Mouse (Mus musculus): ENCODE measurements around the gene Anapc5.

Anapc5 gene

GRCm38 (mm10) chr5:122820777-122821523 lies at the start of gene Anapc5:
TSS of gene Anapc5 (minus strand) at chr5:122821339.
- peak; percentile 99 for DNase-seq (ENCODE audit: low read depth, low spot score)

GRCm38 (mm10) chr5:122863053-122863452 lies 41.9 kb upstream of the Anapc5 start:
- no peak for DNase-seq (ENCODE audit: low read depth, low spot score)

- no peak for DNase-seq (ENCODE audit: low read depth, low spot score)
These were observed 34.7 kb upstream of the Anapc5 start for GRCm38 (mm10) chr5:122855858-122856257.

- no peak for DNase-seq (ENCODE audit: low read depth, low spot score)
These were observed 31.5 kb upstream of the Anapc5 start for GRCm38 (mm10) chr5:122852611-122853010.

GRCm38 (mm10) chr5:122850319-122851002 lies 29.3 kb upstream of the Anapc5 start:
- DNase-seq (ENCODE audit: low read depth, low spot score) = no peak

- DNase-seq (ENCODE audit: low read depth, low spot score) = peak; percentile 99
These were observed 28.6 kb upstream of the Anapc5 start, which contains the start of gene Rnf34 for GRCm38 (mm10) chr5:122849521-122850318. TSS of gene Rnf34 (plus strand) at chr5:122850048.

- no peak for DNase-seq (ENCODE audit: low read depth, low spot score)
These were observed 22.7 kb upstream of the Anapc5 start for GRCm38 (mm10) chr5:122843799-122844198.

- DNase-seq (ENCODE audit: low read depth, low spot score) = no peak
These were observed 20.0 kb upstream of the Anapc5 start for GRCm38 (mm10) chr5:122841126-122841525.

- DNase-seq (ENCODE audit: low read depth, low spot score) = no peak
These were observed 11.9 kb upstream of the Anapc5 start for GRCm38 (mm10) chr5:122832996-122833395.

GRCm38 (mm10) chr5:122832536-122832935 lies 11.4 kb upstream of the Anapc5 start:
- DNase-seq (ENCODE audit: low read depth, low spot score) = no peak

- DNase-seq (ENCODE audit: low read depth, low spot score) = peak; percentile 54
These were observed 4.0 kb upstream of the Anapc5 start for GRCm38 (mm10) chr5:122825099-122825498.

GRCm38 (mm10) chr5:122824450-122824849 lies 3.3 kb upstream of the Anapc5 start:
- no peak for DNase-seq (ENCODE audit: low read depth, low spot score)

GRCm38 (mm10) chr5:122823976-122824375 lies 2.8 kb upstream of the Anapc5 start:
- DNase-seq (ENCODE audit: low read depth, low spot score) = peak; percentile 70

GRCm38 (mm10) chr5:122822441-122822840 lies 1.3 kb upstream of the Anapc5 start:
- no peak for DNase-seq (ENCODE audit: low read depth, low spot score)

GRCm38 (mm10) chr5:122821524-122821885 lies 366 bp upstream of the Anapc5 start:
- no peak for DNase-seq (ENCODE audit: low read depth, low spot score)

GRCm38 (mm10) chr5:122812699-122813098 lies 8.4 kb downstream of the Anapc5 start:
- DNase-seq (ENCODE audit: low read depth, low spot score) = no peak

GRCm38 (mm10) chr5:122811364-122812079 lies 9.6 kb downstream of the Anapc5 start:
- peak; percentile 87 for DNase-seq (ENCODE audit: low read depth, low spot score)

- no peak for DNase-seq (ENCODE audit: low read depth, low spot score)
These were observed 15.6 kb downstream of the Anapc5 start for GRCm38 (mm10) chr5:122805503-122805902.

- no peak for DNase-seq (ENCODE audit: low read depth, low spot score)
These were observed 18.4 kb downstream of the Anapc5 start for GRCm38 (mm10) chr5:122802706-122803105.

- no peak for DNase-seq (ENCODE audit: low read depth, low spot score)
These were observed 19.5 kb downstream of the Anapc5 start for GRCm38 (mm10) chr5:122801684-122802083.

- DNase-seq (ENCODE audit: low read depth, low spot score) = no peak
These were observed 20.7 kb downstream of the Anapc5 start for GRCm38 (mm10) chr5:122800345-122801010.
